Mouse (Mus musculus): Measurements from ENCODE around the gene Calm2. TPM values are rescaled to one million over a fixed set of nuclear protein-coding genes. Genes with fewer than 3 reads are reported as not detected.

Calm2 gene
- total and polyA plus RNA-seq, 3 experiments = 50.7 to 701 (median 314) TPM

GRCm38 (mm10) chr17:87432743-87433142, 14.0 kb downstream of the Calm2 start:
- ATAC-seq (ENCODE audit: extremely low read depth, insufficient number of reproducible peaks, low FRiP score, poor library complexity, severe bottlenecking) = no peak
- H3K9me3 ChIP-seq (replicated peaks) = no peaks in the 10 kb centered on the region
- no peaks in the 10 kb centered on the region for H3K27me3 ChIP-seq (ENCODE audit: insufficient read depth, low read length)
- DNase-seq (ENCODE audit: low spot score) = no peak
- no peak for TF ChIP-seq GATA2 (IDR thresholded peaks at IDR 0.05; ENCODE audit: borderline replicate concordance, low read depth, low read length)
- TF ChIP-seq GATA1 (IDR thresholded peaks at IDR 0.05; ENCODE audit: borderline replicate concordance, low read length) = no peak
- no peak for TF ChIP-seq CTCF (IDR thresholded peaks at IDR 0.05; ENCODE audit: low read depth, low read length)
- no peak for TF ChIP-seq TAL1 (conservative IDR thresholded peaks at IDR 0.05; ENCODE audit: low read depth, low read length)
- TF ChIP-seq POLR2AphosphoS5 (IDR thresholded peaks at IDR 0.05; ENCODE audit: insufficient replicate concordance, low read depth, low read length) = no peak
- H3K4me3 ChIP-seq (ENCODE audit: low read depth, low read length) = no peak overlapping the region
- H3K4me1 ChIP-seq (ENCODE audit: insufficient read depth, low read depth, low read length) = peaks cover 27% of the 10 kb centered on the region
- H3K36me3 ChIP-seq (replicated peaks) = peaks cover 75% of the 10 kb centered on the region

GRCm38 (mm10) chr17:87432314-87432713, 14.4 kb downstream of the Calm2 start:
- Histone ChIP-seq H3K4me1 (ENCODE audit: insufficient read depth, low read depth, low read length) (peaks cover 24% of the 10 kb centered on the region), H3K4me3 (ENCODE audit: low read depth, low read length) (no peak overlapping the region), H3K9me3 (replicated peaks) (no peaks in the 10 kb centered on the region), H3K27me3 (ENCODE audit: insufficient read depth, low read length) (no peaks in the 10 kb centered on the region), H3K36me3 (replicated peaks) (peaks cover 78% of the 10 kb centered on the region)
- no peak for ATAC-seq (ENCODE audit: extremely low read depth, insufficient number of reproducible peaks, low FRiP score, poor library complexity, severe bottlenecking)
- TF ChIP-seq CTCF (IDR thresholded peaks at IDR 0.05; ENCODE audit: low read depth, low read length) = no peak
- no peak for TF ChIP-seq TAL1 (conservative IDR thresholded peaks at IDR 0.05; ENCODE audit: low read depth, low read length)
- no peak for TF ChIP-seq POLR2AphosphoS5 (IDR thresholded peaks at IDR 0.05; ENCODE audit: insufficient replicate concordance, low read depth, low read length)
- no peak for TF ChIP-seq GATA2 (IDR thresholded peaks at IDR 0.05; ENCODE audit: borderline replicate concordance, low read depth, low read length)
- no peak for TF ChIP-seq GATA1 (IDR thresholded peaks at IDR 0.05; ENCODE audit: borderline replicate concordance, low read length)
- DNase-seq (ENCODE audit: low spot score) = no peak

- H3K4me3 ChIP-seq (ENCODE audit: low read depth, low read length) = no peak overlapping the region
- H3K4me1 ChIP-seq (ENCODE audit: insufficient read depth, low read depth, low read length) = peaks cover 8% of the 10 kb centered on the region; the same call in 1 of the 2 replicates
- ATAC-seq (ENCODE audit: extremely low read depth, insufficient number of reproducible peaks, low FRiP score, poor library complexity, severe bottlenecking) (no peak), DNase-seq (ENCODE audit: low spot score) (no peak)
- H3K27me3 ChIP-seq (ENCODE audit: insufficient read depth, low read length) = no peaks in the 10 kb centered on the region
- peaks cover 57% of the 10 kb centered on the region for H3K36me3 ChIP-seq (replicated peaks)
- TF ChIP-seq TAL1 (conservative IDR thresholded peaks at IDR 0.05; ENCODE audit: low read depth, low read length) (no peak), CTCF (IDR thresholded peaks at IDR 0.05; ENCODE audit: low read depth, low read length) (no peak), POLR2AphosphoS5 (IDR thresholded peaks at IDR 0.05; ENCODE audit: insufficient replicate concordance, low read depth, low read length) (no peak), GATA1 (IDR thresholded peaks at IDR 0.05; ENCODE audit: borderline replicate concordance, low read length) (no peak), GATA2 (IDR thresholded peaks at IDR 0.05; ENCODE audit: borderline replicate concordance, low read depth, low read length) (no peak)
- H3K9me3 ChIP-seq (replicated peaks) = no peaks in the 10 kb centered on the region
Measured at GRCm38 (mm10) chr17:87429431-87429830, 17.3 kb downstream of the Calm2 start.

- Histone ChIP-seq H3K9me3 (replicated peaks) (no peaks in the 10 kb centered on the region), H3K36me3 (replicated peaks) (peaks cover 44% of the 10 kb centered on the region), H3K4me3 (ENCODE audit: low read depth, low read length) (no peak within 1 kb of the TSS), H3K27me3 (ENCODE audit: insufficient read depth, low read length) (no peaks in the 10 kb centered on the region), H3K4me1 (ENCODE audit: insufficient read depth, low read depth, low read length) (no peaks in the 10 kb centered on the region)
- TF ChIP-seq CTCF (IDR thresholded peaks at IDR 0.05; ENCODE audit: low read depth, low read length) = no peak
- TF ChIP-seq GATA2 (IDR thresholded peaks at IDR 0.05; ENCODE audit: borderline replicate concordance, low read depth, low read length) = no peak
- no peak for TF ChIP-seq POLR2AphosphoS5 (IDR thresholded peaks at IDR 0.05; ENCODE audit: insufficient replicate concordance, low read depth, low read length)
- ATAC-seq (ENCODE audit: extremely low read depth, insufficient number of reproducible peaks, low FRiP score, poor library complexity, severe bottlenecking) (no peak), DNase-seq (ENCODE audit: low spot score) (no peak)
Measured at GRCm38 (mm10) chr17:87427511-87427910, 19.2 kb downstream of the Calm2 start, which contains the start of gene Stpg4. Gene Stpg4, minus strand, starts transcription at chr17:87427741.

GRCm38 (mm10) chr17:87418082-87418481, 28.7 kb downstream of the Calm2 start:
- H3K4me3 ChIP-seq (ENCODE audit: low read depth, low read length) = no peak overlapping the region
- no peak for DNase-seq (ENCODE audit: low spot score)
- H3K9me3 ChIP-seq (replicated peaks) = no peaks in the 10 kb centered on the region
- peaks cover 21% of the 10 kb centered on the region for H3K27me3 ChIP-seq (ENCODE audit: insufficient read depth, low read length)
- TF ChIP-seq TAL1 (conservative IDR thresholded peaks at IDR 0.05; ENCODE audit: low read depth, low read length) (no peak), GATA1 (IDR thresholded peaks at IDR 0.05; ENCODE audit: borderline replicate concordance, low read length) (no peak), CTCF (IDR thresholded peaks at IDR 0.05; ENCODE audit: low read depth, low read length) (no peak), GATA2 (IDR thresholded peaks at IDR 0.05; ENCODE audit: borderline replicate concordance, low read depth, low read length) (no peak), POLR2AphosphoS5 (IDR thresholded peaks at IDR 0.05; ENCODE audit: insufficient replicate concordance, low read depth, low read length) (no peak)
- H3K4me1 ChIP-seq (ENCODE audit: insufficient read depth, low read depth, low read length) = no peaks in the 10 kb centered on the region; the same call in 1 of the 2 replicates
- no peak for ATAC-seq (ENCODE audit: extremely low read depth, insufficient number of reproducible peaks, low FRiP score, poor library complexity, severe bottlenecking)
- no peaks in the 10 kb centered on the region for H3K36me3 ChIP-seq (replicated peaks)

GRCm38 (mm10) chr17:87406646-87407045, 40.1 kb downstream of the Calm2 start:
- TF ChIP-seq GATA2 (IDR thresholded peaks at IDR 0.05; ENCODE audit: borderline replicate concordance, low read depth, low read length) (no peak), GATA1 (IDR thresholded peaks at IDR 0.05; ENCODE audit: borderline replicate concordance, low read length) (no peak), TAL1 (conservative IDR thresholded peaks at IDR 0.05; ENCODE audit: low read depth, low read length) (no peak), CTCF (IDR thresholded peaks at IDR 0.05; ENCODE audit: low read depth, low read length) (no peak), POLR2AphosphoS5 (IDR thresholded peaks at IDR 0.05; ENCODE audit: insufficient replicate concordance, low read depth, low read length) (no peak)
- DNase-seq (ENCODE audit: low spot score) = no peak
- ATAC-seq (ENCODE audit: extremely low read depth, insufficient number of reproducible peaks, low FRiP score, poor library complexity, severe bottlenecking) = no peak

More at GRCm38 (mm10) chr17:87406646-87407045, 40.1 kb downstream of the Calm2 start:
- Histone ChIP-seq H3K4me1 (ENCODE audit: insufficient read depth, low read depth, low read length) (peaks cover 5% of the 10 kb centered on the region; the same call in 1 of the 2 replicates), H3K4me3 (ENCODE audit: low read depth, low read length) (no peak overlapping the region), H3K36me3 (replicated peaks) (no peaks in the 10 kb centered on the region), H3K9me3 (replicated peaks) (0 out of 2 replicates have a peak, but pooled peaks cover 5% of the 10 kb centered on the region), H3K27me3 (ENCODE audit: insufficient read depth, low read length) (no peaks in the 10 kb centered on the region)
